In genomic region chr17:36043286-36043685, GRCm38 (mm10) we compare ENCODE assay signal across 8 mouse cellular contexts. TPM values are rescaled to one million over a fixed set of nuclear protein-coding genes. Genes with fewer than 3 reads are reported as not detected.
DNase-seq lines count a peak whose midpoint lies in the region; ATAC-seq and TF ChIP-seq lines count a peak whose summit lies in the region.

No protein-coding gene starts in this region.

- H3K27ac ChIP-seq in heart, embryonic 16.5 days (ENCODE audit: low read length) = peak overlapping the region; percentile 48; the same call in 1 of the 2 replicates
- H3K27ac ChIP-seq in bone marrow macrophage, adult 2 months (ENCODE audit: insufficient read depth, low read depth, low read length) = peak overlapping the region; percentile 24; the same call in 1 of the 2 replicates
- no peak overlapping the region for H3K27ac ChIP-seq in hindbrain, embryonic 16.5 days (ENCODE audit: low read depth, low read length)
- no peak overlapping the region for H3K27ac ChIP-seq in midbrain, embryonic 13.5 days

- no peaks in the 10 kb centered on the region for H3K9me3 ChIP-seq in heart, embryonic 16.5 days (replicated peaks; ENCODE audit: control insufficient read depth, low read length)
- H3K9me3 ChIP-seq in hindbrain, embryonic 16.5 days (ENCODE audit: control insufficient read depth, low read length) = no peaks in the 10 kb centered on the region
- no peaks in the 10 kb centered on the region for H3K9me3 ChIP-seq in midbrain, embryonic 13.5 days

- ATAC-seq in heart, embryonic 16.5 days (replicated peaks; ENCODE audit: extremely low read depth, insufficient read depth, low FRiP score) = no peak
- ATAC-seq in hindbrain, embryonic 16.5 days = no peak
- ATAC-seq in midbrain, embryonic 13.5 days = no peak
- no peak for ATAC-seq in granulocyte monocyte progenitor cell, adult 5-6 weeks (replicated peaks; ENCODE audit: poor library complexity, severe bottlenecking)

- no peak for TF ChIP-seq POLR2A in bone marrow macrophage, adult 2 months (IDR thresholded peaks at IDR 0.05; ENCODE audit: borderline replicate concordance, low read depth, low read length)

- H3K4me1 ChIP-seq in heart, embryonic 16.5 days (ENCODE audit: control insufficient read depth, insufficient read depth, low read length) = peaks cover 4% of the 10 kb centered on the region
- peaks cover 15% of the 10 kb centered on the region for H3K4me1 ChIP-seq in bone marrow macrophage, adult 2 months (ENCODE audit: control insufficient read depth, insufficient read depth, low read length)
- H3K4me1 ChIP-seq in hindbrain, embryonic 16.5 days (ENCODE audit: control insufficient read depth, insufficient read depth, low read depth, low read length) = no peaks in the 10 kb centered on the region; the same call in 1 of the 2 replicates
- peaks cover 11% of the 10 kb centered on the region; the same call in 1 of the 2 replicates for H3K4me1 ChIP-seq in midbrain, embryonic 13.5 days (replicated peaks)

- H3K9ac ChIP-seq in heart, embryonic 16.5 days (ENCODE audit: low read length) = peak overlapping the region; percentile 70
- H3K9ac ChIP-seq in hindbrain, embryonic 16.5 days (ENCODE audit: low read depth, low read length) = no peak overlapping the region
- no peak overlapping the region for H3K9ac ChIP-seq in midbrain, embryonic 13.5 days (replicated peaks)

- DNase-seq in heart, adult 8-10 months (ENCODE audit: low spot score) = no peak
- DNase-seq in adrenal gland, postnatal 25 days = no peak
- DNase-seq in left cerebral cortex, postnatal 14 days (ENCODE audit: low spot score in 2 of 2) = no peak

- peak overlapping the region; percentile 80 for H3K4me2 ChIP-seq in heart, embryonic 16.5 days (ENCODE audit: low read depth, low read length)
- H3K4me2 ChIP-seq in hindbrain, embryonic 16.5 days (ENCODE audit: low read length) = peak overlapping the region; percentile 78
- H3K4me2 ChIP-seq in midbrain, embryonic 13.5 days (replicated peaks) = peak overlapping the region; percentile 67

- intact Hi-C loops in left cerebral cortex, postnatal 14 days (cut with DNase I) = no loop called here

- no peaks in the 10 kb centered on the region; the same call in 1 of the 2 replicates for H3K27me3 ChIP-seq in heart, embryonic 16.5 days (ENCODE audit: control insufficient read depth, insufficient read depth, low read length)
- no peaks in the 10 kb centered on the region for H3K27me3 ChIP-seq in hindbrain, embryonic 16.5 days (replicated peaks; ENCODE audit: control insufficient read depth, insufficient read depth, low read length)
- H3K27me3 ChIP-seq in midbrain, embryonic 13.5 days = peaks cover 14% of the 10 kb centered on the region; the same call in 1 of the 2 replicates

- WGBS in heart, embryonic 16.5 days = 79% methylated on average over 3 of the region's 3 CpGs
- WGBS in hindbrain, embryonic 16.5 days = 84% methylated on average over 3 of the region's 3 CpGs
- WGBS in midbrain, embryonic 13.5 days = 89% methylated on average over 3 of the region's 3 CpGs

- no peaks in the 10 kb centered on the region for H3K36me3 ChIP-seq in heart, embryonic 16.5 days (ENCODE audit: control insufficient read depth, insufficient read depth)
- H3K36me3 ChIP-seq in hindbrain, embryonic 16.5 days (ENCODE audit: control insufficient read depth, insufficient read depth, low read length) = no peaks in the 10 kb centered on the region
- H3K36me3 ChIP-seq in midbrain, embryonic 13.5 days = no peaks in the 10 kb centered on the region

- peak overlapping the region; percentile 60 for H3K4me3 ChIP-seq in heart, embryonic 16.5 days (ENCODE audit: low read length)
- H3K4me3 ChIP-seq in bone marrow macrophage, adult 2 months (ENCODE audit: insufficient read depth, low read length) = peak overlapping the region; percentile 59
- peak overlapping the region; percentile 44; the same call in 1 of the 2 replicates for H3K4me3 ChIP-seq in hindbrain, embryonic 16.5 days (ENCODE audit: low read length)
- H3K4me3 ChIP-seq in midbrain, embryonic 13.5 days (replicated peaks) = peak overlapping the region; percentile 35; the same call in 1 of the 2 replicates

- no peak for TF ChIP-seq CTCF in bone marrow macrophage, adult 2 months (IDR thresholded peaks at IDR 0.05; ENCODE audit: low read depth, low read length)

RNA-seq across cellular contexts. Expression of gene Gm6034, which starts 0.5 kb away (rescaled TPM):
- polyA plus RNA-seq in heart, embryonic 16.5 days (2015; fragmentation: Nextera tagmentation; extraction: Ambion mirVana) = not detected in 2 replicates
- total RNA-seq in heart, adult 8-10 months (2022) = not detected
- 0.72 TPM in 1 of 2 replicates, not detected in the other for polyA plus RNA-seq in bone marrow macrophage, adult 2 months (2012; ENCODE audit: insufficient read depth, insufficient read length, missing spikeins)
- not detected in 2 replicates for polyA plus RNA-seq in hindbrain, embryonic 16.5 days (2015; fragmentation: Nextera tagmentation; extraction: Ambion mirVana)
- polyA plus RNA-seq in midbrain, embryonic 13.5 days (2015; fragmentation: Nextera tagmentation; extraction: Ambion mirVana) = not detected in 2 replicates
- not detected in 2 replicates for total RNA-seq in adrenal gland, postnatal 25 days (2021)
- not detected in 2 replicates for total RNA-seq in granulocyte monocyte progenitor cell, adult 5-6 weeks (2014; fragmentation: Nextera tagmentation)
- total RNA-seq in granulocyte monocyte progenitor cell, adult 5-6 weeks (2017) = not detected in 2 replicates
- not detected for total RNA-seq in left cerebral cortex, postnatal 14 days (2021)

RNA-seq across cellular contexts. Expression of gene H2-T22, which starts 0.7 kb away (rescaled TPM):
- polyA plus RNA-seq in heart, embryonic 16.5 days (2015; fragmentation: Nextera tagmentation; extraction: Ambion mirVana) = 10.1 and 12.6 TPM in 2 replicates
- total RNA-seq in heart, adult 8-10 months (2022) = 10 to 100 TPM; 10.4 to 14.0 (median 13.0) TPM
- polyA plus RNA-seq in bone marrow macrophage, adult 2 months (2012; ENCODE audit: insufficient read depth, insufficient read length, missing spikeins) = 89.0 and 112 TPM in 2 replicates
- polyA plus RNA-seq in hindbrain, embryonic 16.5 days (2015; fragmentation: Nextera tagmentation; extraction: Ambion mirVana) = 8.2 and 9.2 TPM in 2 replicates
- 4.4 and 4.8 TPM in 2 replicates for polyA plus RNA-seq in midbrain, embryonic 13.5 days (2015; fragmentation: Nextera tagmentation; extraction: Ambion mirVana)
- total RNA-seq in adrenal gland, postnatal 25 days (2021) = 21.7 and 29.6 TPM in 2 replicates
- 34.5 and 35.7 TPM in 2 replicates for total RNA-seq in granulocyte monocyte progenitor cell, adult 5-6 weeks (2014; fragmentation: Nextera tagmentation)
- total RNA-seq in granulocyte monocyte progenitor cell, adult 5-6 weeks (2017) = 39.2 and 39.4 TPM in 2 replicates
- total RNA-seq in left cerebral cortex, postnatal 14 days (2021) = 1 to 10 TPM; 4.3 to 6.7 TPM

RNA-seq across cellular contexts. Expression of gene H2-T23, which starts 10.6 kb away (rescaled TPM):
- polyA plus RNA-seq in heart, embryonic 16.5 days (2015; fragmentation: Nextera tagmentation; extraction: Ambion mirVana) = 9.6 and 19.7 TPM in 2 replicates
- total RNA-seq in heart, adult 8-10 months (2022) = 10 to 100 TPM; 26.8 to 28.5 (median 27.9) TPM
- 351 and 364 TPM in 2 replicates for polyA plus RNA-seq in bone marrow macrophage, adult 2 months (2012; ENCODE audit: insufficient read depth, insufficient read length, missing spikeins)
- 5.0 and 5.1 TPM in 2 replicates for polyA plus RNA-seq in hindbrain, embryonic 16.5 days (2015; fragmentation: Nextera tagmentation; extraction: Ambion mirVana)
- 4.3 and 5.2 TPM in 2 replicates for polyA plus RNA-seq in midbrain, embryonic 13.5 days (2015; fragmentation: Nextera tagmentation; extraction: Ambion mirVana)
- total RNA-seq in adrenal gland, postnatal 25 days (2021) = 30.5 and 46.6 TPM in 2 replicates
- 49.1 and 55.7 TPM in 2 replicates for total RNA-seq in granulocyte monocyte progenitor cell, adult 5-6 weeks (2014; fragmentation: Nextera tagmentation)
- 48.6 and 62.5 TPM in 2 replicates for total RNA-seq in granulocyte monocyte progenitor cell, adult 5-6 weeks (2017)
- total RNA-seq in left cerebral cortex, postnatal 14 days (2021) = 1 to 10 TPM; 3.8 to 4.6 TPM

RNA-seq across cellular contexts. Expression of gene Gm11127, which starts 14.9 kb away (rescaled TPM):
- 0.24 TPM in 1 of 2 replicates, not detected in the other for polyA plus RNA-seq in heart, embryonic 16.5 days (2015; fragmentation: Nextera tagmentation; extraction: Ambion mirVana)
- 1 to 10 TPM; 4.0 to 5.5 (median 4.9) TPM for total RNA-seq in heart, adult 8-10 months (2022)
- polyA plus RNA-seq in bone marrow macrophage, adult 2 months (2012; ENCODE audit: insufficient read depth, insufficient read length, missing spikeins) = not detected in 2 replicates
- not detected in 2 replicates for polyA plus RNA-seq in hindbrain, embryonic 16.5 days (2015; fragmentation: Nextera tagmentation; extraction: Ambion mirVana)
- not detected in 2 replicates for polyA plus RNA-seq in midbrain, embryonic 13.5 days (2015; fragmentation: Nextera tagmentation; extraction: Ambion mirVana)
- total RNA-seq in adrenal gland, postnatal 25 days (2021) = 1.6 and 2.2 TPM in 2 replicates
- not detected in 2 replicates for total RNA-seq in granulocyte monocyte progenitor cell, adult 5-6 weeks (2014; fragmentation: Nextera tagmentation)
- not detected in 2 replicates for total RNA-seq in granulocyte monocyte progenitor cell, adult 5-6 weeks (2017)
- total RNA-seq in left cerebral cortex, postnatal 14 days (2021) = under 1 TPM; 0.55 to 0.57 TPM

RNA-seq across cellular contexts. Expression of gene H2-T24, which starts 22.9 kb away (rescaled TPM):
- polyA plus RNA-seq in heart, embryonic 16.5 days (2015; fragmentation: Nextera tagmentation; extraction: Ambion mirVana) = 1.8 and 2.5 TPM in 2 replicates
- 1 to 10 TPM; 6.1 to 7.4 (median 7.1) TPM for total RNA-seq in heart, adult 8-10 months (2022)
- polyA plus RNA-seq in bone marrow macrophage, adult 2 months (2012; ENCODE audit: insufficient read depth, insufficient read length, missing spikeins) = 52.2 and 56.0 TPM in 2 replicates
- 9.6 and 10.3 TPM in 2 replicates for polyA plus RNA-seq in hindbrain, embryonic 16.5 days (2015; fragmentation: Nextera tagmentation; extraction: Ambion mirVana)
- polyA plus RNA-seq in midbrain, embryonic 13.5 days (2015; fragmentation: Nextera tagmentation; extraction: Ambion mirVana) = 7.8 and 8.1 TPM in 2 replicates
- total RNA-seq in adrenal gland, postnatal 25 days (2021) = 4.6 and 6.4 TPM in 2 replicates
- 2.1 and 4.6 TPM in 2 replicates for total RNA-seq in granulocyte monocyte progenitor cell, adult 5-6 weeks (2014; fragmentation: Nextera tagmentation)
- 7.8 and 8.8 TPM in 2 replicates for total RNA-seq in granulocyte monocyte progenitor cell, adult 5-6 weeks (2017)
- total RNA-seq in left cerebral cortex, postnatal 14 days (2021) = 1 to 10 TPM; 1.0 to 1.1 TPM

Comparison
In these comparisons a context has a peak if more than half of its experiments do, and no peak if none do; other contexts are left out.
1. H3K27ac ChIP-seq: peak in heart, embryonic 16.5 days (single experiment) and bone marrow macrophage, adult 2 months (single experiment); none in hindbrain, embryonic 16.5 days (single experiment) and midbrain, embryonic 13.5 days (single experiment).
2. Peak in every context shown above with its lines, with median percentiles within 50 percentile points of each other: H3K4me2 ChIP-seq and H3K4me3 ChIP-seq.